Mouse (Mus musculus): ENCODE results near the gene Ipo5.

- TF ChIP-seq CTCF (IDR thresholded peaks at IDR 0.05; ENCODE audit: low read depth) (no peak), EP300 (IDR thresholded peaks at IDR 0.05; ENCODE audit: low read depth) (no peak)
Observed at GRCm38 (mm10) chr14:120937102-120937501, 26.1 kb downstream of the Ipo5 start.
